Mouse (Mus musculus): ENCODE measurements around the gene Fyb.

GRCm38 (mm10) chr15:6648757-6649403 lies 126.2 kb downstream of the Fyb start:
- no peak for TF ChIP-seq CTCF (IDR thresholded peaks at IDR 0.05; ENCODE audit: borderline replicate concordance, extremely low read depth, insufficient read depth, insufficient read length)
- TF ChIP-seq POLR2A (IDR thresholded peaks at IDR 0.05; ENCODE audit: borderline replicate concordance, extremely low read depth, insufficient read depth, insufficient read length, poor library complexity, severe bottlenecking) = no peak

Measured in brain, embryonic 14.5 days (tissue).